Mouse (Mus musculus) leukemia stem cell, adult 10-12 weeks (primary cell): ENCODE measurements around the gene Tmprss11f. TPM values are rescaled to one million over a fixed set of nuclear protein-coding genes. Genes with fewer than 3 reads are reported as not detected.

ENCODE experiments used
- polyA plus RNA-seq: library from polyadenylated mRNA; stranded (reverse); fragments of >175 nt; gene quantifications from 2 replicates; pipeline ENCODE4 v1.2.3, GENCODE M21; 2012; ENCODE audit warnings: low replicate concordance

The Tmprss11f gene
- not detected in 2 replicates for polyA plus RNA-seq

DNA sequence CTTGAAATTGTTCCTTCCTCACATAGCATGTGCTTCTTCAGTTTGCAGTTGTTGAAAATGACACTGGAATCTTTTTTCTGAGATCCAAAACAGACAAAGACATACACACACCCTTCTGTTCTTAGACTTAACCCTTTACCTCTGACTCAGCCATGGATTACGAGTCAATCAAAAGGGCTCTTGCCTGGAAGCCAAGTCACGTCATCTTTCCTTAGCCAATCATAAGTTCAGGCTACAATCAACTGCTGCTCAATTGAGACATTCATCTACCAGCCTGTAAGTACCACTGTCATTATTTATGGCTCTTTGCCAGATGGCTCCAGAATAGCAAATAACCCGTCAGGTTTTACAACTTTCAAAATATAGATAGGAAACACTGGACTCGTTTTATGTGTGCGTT, at the start of gene Tmprss11f:
Gene Tmprss11f, minus strand, starts transcription at position 101 of the 400 bp plus-strand sequence.

DNA sequence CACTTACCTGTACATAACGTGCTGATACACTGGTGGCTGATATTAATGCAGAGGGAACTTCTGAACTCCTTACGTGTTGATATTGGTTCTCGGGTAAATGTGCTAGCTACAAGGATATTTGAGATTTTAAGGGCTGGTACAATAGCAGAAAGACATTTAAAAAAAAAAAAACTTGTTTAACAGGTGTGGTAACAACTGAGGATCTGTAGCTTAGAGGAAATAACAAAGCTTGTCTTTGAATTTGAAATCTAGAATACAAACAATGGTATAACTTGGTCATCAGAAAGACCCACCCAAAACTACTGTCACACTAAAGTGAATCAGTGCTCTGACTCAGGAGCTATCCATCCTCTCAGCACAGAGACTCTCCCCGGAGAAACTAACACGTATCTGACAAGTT, 44.0 kb upstream of the Tmprss11f start, which contains the start of gene Tmprss11b:
Gene Tmprss11b, minus strand, starts transcription at position 101 of the 400 bp plus-strand sequence.

DNA sequence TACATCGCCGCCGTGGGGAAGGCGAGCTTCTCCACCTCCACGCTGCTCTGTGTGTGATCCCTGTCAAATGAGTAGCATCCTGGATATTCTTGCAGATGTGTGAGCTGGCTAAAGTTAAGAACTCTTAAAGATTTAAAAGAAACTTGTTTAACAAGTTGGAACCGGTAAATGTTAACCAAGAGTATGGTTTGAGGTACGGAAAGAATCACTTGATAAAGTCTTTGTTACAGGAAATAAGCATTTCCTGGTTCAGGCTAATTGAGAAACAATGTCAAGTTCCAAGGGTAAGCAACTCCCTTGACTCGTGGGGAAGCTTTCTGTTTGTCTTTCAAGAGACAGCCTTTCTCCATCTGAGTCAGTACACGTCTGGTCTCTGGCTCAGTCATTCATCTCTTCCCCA, 113.7 kb downstream of the Tmprss11f start, which contains the start of gene Tmprss11g:
Gene Tmprss11g, minus strand, starts transcription at position 101 of the 400 bp plus-strand sequence.

Other genes with a start within 250 kb of the Tmprss11f start
- not detected in 2 replicates for gene Tmprss11a, start 163.4 kb downstream of the Tmprss11f start, polyA plus RNA-seq
- not detected in 2 replicates for gene Tmprss11g, start 113.8 kb downstream of the Tmprss11f start, polyA plus RNA-seq
- gene Tmprss11b, start 43.9 kb upstream of the Tmprss11f start, polyA plus RNA-seq, result 0.03 TPM in 1 of 2 replicates, not detected in the other
- gene Tmprss11e, start 113.4 kb upstream of the Tmprss11f start, polyA plus RNA-seq, result not detected in 2 replicates
- gene Ythdc1, start 171.8 kb upstream of the Tmprss11f start, polyA plus RNA-seq, result 13.9 and 15.4 TPM in 2 replicates